Mouse (Mus musculus) gastrocnemius, postnatal 36 days (tissue): ENCODE measurements around the gene Marveld2. TPM values are rescaled to one million over a fixed set of nuclear protein-coding genes. Genes with fewer than 3 reads are reported as not detected.

ENCODE experiments used
- DNase-seq, 2 experiments: peaks; one replicate each; pipeline ENCODE4 v3.0.0; 2022
- intact Hi-C: fragments of 180-260 bp; cut with DNase I; formaldehyde crosslinking; loops from one replicate; pipeline ENCODE4 v1.15.1; 2025
- long read RNA-seq, 2 experiments: library from polyadenylated mRNA; stranded (forward); transcript quantifications; one replicate each; pipeline ENCODE4 v2.0.0; 2021
- total RNA-seq, 2 experiments: library from RNA; stranded (reverse); gene quantifications; 2 replicates each; pipeline ENCODE4 v1.2.3; 2021

Gene Marveld2
- total RNA-seq: under 1 TPM; 0.23 to 0.42 TPM
- long read RNA-seq, experiment 1: 0 reads
- long read RNA-seq, experiment 2, partial matches to known transcripts: 0 of 1 reads
- long read RNA-seq, experiment 2, other reads (novel, unspliced or antisense): 1 of 1 reads

DNA sequence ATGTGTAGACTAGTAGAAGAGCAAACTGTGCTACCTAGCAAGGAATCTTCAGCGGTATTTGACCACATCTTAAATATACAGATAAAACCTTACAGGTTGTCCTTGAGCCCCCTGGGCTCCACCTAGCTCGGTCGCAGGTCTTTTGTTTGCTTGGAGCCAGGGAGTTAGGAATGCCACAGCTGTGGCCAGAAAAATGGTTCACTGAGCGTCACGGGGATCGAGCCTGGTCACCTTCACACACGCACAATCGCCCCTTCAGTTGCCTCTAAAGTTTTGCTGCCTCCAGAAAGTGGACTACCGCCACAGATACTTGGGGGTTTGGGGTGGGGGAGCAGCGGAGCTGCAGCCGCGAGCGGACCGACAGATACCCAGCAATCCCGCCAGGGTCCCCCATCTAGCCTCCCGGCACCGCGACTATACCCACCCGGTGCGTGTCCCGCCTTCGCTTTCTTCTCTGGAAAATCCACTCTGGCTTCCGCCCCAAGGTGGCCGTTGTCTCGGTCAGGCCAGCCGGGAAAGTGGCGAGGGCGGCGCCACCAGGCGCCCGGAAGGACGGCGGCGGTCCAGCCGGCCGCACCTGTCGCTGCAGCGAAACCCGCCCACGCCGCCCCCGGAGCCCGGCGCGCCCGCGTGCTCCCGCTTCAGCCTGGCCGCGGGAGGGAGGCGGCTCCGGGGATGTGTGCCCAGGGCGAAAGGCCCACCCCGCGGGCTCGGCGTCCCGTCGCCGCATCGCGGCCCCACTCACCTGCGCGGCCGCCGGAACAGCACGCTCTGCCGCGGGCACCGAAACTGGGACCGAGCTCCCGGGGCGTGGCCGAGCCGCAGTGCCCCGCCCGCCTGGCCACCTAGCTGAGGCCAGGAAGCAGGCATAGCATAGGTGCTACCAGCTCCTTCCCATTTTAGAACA is at the start of gene Marveld2:
TSS of gene Marveld2 (minus strand) at position 791 of the 907 bp plus-strand sequence.
- intact Hi-C loops: no loop called here
- DNase-seq: no peak

DNA sequence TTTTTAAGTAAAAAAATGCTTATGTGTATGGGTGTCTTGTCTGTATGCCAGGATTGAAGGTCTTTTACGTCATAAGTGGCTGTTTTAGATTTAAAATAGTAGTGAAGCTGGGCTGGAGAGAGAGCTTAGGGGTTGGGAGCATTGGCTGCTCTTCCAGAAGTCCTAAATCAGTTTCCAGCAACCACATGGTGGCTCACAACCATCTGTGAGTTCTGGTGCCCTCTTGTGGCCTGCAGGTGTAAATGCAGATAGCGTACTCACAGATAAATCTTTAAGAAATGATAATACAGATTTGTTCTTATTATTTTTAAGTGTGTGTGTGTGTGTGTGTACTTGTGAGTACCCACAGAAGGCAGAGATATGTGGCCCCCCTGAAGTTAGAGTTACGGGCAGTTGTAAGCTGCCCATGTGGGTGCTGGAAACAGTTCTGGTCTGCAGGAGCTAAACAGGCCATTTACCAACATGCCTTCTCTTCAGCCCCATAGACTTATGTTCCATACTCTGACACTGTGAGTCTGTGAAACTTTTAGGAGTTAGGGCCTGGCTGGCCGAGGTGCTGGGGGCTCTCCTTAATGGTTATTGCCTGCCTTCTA is 43.2 kb upstream of the Marveld2 start:
- intact Hi-C loops: loop anchor here (10.0 kb wide), 1 partner anchor 165 kb away; the partner anchor contains the start of gene Gtf2h2
- DNase-seq: peak in 1 of 2 experiments; percentile 26

DNA sequence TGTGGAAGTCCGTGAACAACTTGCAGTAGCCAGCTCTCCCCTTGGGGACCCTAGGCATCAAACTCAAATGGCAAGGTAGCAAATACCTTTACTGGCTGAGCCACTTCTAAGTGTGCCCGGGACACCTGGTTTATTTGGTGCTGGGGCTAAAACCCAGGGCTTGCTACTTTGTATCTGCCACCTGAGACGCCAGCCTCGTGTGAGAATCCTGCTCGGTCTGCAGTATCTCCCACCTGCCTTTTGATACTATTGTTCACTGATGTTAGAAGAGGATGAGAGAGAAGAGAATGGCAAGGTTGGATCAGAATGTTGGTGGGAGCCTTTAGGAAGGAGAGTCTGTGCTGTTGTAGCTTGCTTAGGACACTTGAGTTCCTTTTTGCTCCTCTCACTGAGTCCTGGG is 41.3 kb upstream of the Marveld2 start:
- DNase-seq: no peak
- intact Hi-C loops: loop anchor here (10.0 kb wide), 1 partner anchor 163 kb away; the partner anchor contains the start of gene Gtf2h2

DNA sequence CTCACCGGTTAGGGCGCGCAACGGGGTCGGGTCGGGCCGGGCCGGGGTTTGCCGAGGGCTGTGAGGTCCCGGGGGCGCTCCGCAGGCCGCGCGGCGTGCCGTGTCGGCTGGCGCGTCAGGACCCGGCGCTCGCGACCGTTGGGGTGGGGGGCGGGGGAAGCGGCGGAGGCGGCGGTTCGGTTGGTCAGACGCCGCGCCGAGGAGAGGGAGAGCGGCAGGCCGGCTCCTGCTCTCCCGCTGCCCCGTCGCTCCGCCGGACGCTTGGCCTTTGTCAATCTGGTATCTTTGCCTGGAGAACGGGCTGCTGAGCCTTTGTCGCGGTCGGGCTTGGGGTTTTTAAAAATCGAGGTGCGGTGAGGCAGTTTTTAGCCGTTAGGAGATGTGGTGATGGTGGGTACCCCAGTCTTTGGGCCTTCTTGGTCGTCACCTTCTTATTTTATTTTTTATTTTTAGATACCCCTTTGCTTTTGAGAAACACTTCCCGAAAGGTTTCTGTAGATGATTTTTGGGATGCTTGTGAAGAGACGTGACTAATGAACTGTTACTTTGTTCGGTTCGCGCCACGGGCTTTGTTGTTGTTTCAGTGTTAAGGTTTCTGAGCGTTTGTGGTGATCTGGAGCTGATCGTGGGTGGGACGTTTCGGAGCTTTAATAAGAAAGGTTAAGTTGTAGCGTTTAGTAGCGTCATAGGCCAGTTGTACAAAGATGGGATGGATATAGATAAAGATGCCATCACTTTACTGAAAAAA is 34.8 kb upstream of the Marveld2 start, which contains the start of gene Taf9:
TSS of gene Taf9 (plus strand) at position 141 of the 748 bp plus-strand sequence.
- DNase-seq: no peak
- intact Hi-C loops: loop anchor here (10.0 kb wide), 1 partner anchor 157 kb away; the partner anchor contains the start of gene Gtf2h2

DNA sequence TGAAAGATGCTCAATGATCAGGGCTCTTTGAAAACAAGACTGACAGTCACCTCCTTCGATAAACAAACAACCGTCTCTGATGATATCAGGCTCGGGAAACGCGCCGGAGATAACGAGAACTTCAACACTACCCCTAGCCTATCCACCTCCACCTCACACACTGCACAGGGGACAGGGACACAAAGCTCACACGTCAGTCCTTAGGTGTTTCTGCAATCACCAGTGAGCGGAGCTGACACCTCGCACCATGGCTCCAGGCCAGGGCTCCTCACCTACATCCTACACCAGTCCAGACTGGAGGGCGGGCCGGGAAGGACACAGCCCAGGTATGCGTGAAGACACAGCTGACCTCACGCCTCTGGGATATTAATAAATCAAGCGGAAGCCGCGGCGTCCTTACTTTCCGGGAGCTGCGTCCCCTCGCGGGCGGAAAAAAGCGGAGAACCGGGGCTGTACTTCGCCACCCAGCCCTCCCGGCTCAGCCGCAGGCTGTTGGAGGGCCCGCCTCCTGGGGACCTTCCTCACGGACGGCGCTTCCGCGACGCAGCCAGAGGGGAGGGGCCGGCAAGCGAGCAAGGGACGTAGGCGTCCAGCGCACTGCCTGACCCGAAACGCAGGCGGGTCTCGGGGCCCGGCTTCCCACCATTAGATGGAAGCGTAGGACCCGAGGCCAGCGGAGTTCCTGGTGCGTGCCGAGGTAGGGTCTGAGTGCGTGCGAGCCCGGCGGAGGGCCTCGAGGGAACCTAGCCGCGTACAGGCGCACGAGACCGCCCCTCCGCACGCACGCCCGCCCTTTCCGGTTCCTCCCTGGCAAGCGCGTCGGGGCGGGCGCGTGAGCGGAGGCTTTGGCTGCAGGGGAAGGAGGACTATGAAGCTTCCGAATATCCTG is 34.0 kb upstream of the Marveld2 start, which contains the start of the genes Ak6 and Rad17:
TSS of gene Ak6 (plus strand) at position 430 of the 889 bp plus-strand sequence.
TSS of gene Rad17 (minus strand) at position 502 of the 889 bp plus-strand sequence.
- intact Hi-C loops: loop anchor here (10.0 kb wide), 1 partner anchor 156 kb away; the partner anchor contains the start of gene Gtf2h2
- DNase-seq: peak; percentile 91 to 96

DNA sequence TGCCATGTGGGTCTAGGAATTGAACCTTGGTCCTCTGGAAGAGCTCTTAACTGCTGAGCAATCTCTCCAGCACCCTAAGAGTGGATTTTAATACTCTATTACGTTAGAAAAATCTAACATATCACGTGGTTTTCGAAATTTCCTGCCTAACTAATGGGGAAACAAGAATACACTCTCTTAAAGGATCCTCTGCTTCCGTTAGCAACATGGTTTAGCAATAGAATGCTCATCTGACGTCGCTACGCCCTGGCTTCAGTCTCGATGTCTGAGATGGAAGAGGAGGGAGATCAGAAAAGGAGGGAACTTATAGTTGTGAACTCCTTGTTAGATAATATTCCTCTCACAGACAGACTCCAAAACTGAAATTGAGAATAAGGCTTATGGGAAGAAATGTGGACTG is 31.5 kb upstream of the Marveld2 start:
- intact Hi-C loops: no loop called here

DNA sequence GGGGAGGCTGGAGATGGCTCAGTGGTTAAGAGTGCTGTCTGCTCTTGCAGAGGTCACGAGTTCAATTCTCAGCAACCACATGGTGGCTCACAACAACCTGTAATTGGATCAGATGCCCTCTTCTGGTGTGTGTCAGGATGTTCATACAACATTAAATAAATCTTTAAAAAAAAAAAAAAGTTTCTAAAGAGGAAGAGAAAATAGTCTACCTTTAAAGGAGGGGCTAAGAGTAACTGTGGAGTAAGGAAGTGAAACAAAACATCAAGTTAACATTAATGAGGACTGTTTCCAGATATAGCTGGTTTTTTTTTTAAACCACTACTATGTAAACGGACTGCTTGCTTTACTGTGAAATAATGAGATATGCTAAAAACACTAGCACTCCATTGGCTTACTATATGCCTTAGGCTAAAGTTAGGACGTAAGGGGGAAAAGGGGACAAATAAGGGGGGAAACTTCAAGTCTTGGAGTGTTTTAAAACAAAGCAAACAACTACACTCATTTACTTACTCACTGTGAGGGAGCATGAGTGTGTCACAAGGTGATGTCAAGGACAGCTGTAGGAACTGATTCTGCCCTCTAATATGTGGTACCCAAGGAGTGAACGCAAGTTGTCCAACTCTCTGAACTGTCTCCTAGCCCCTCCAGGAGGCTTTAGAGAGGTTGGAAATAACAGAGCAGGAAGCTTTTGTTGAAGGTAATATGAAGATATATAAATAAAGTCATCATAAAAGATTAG is 25.9 kb upstream of the Marveld2 start:
- no peak for DNase-seq
- intact Hi-C loops: no loop called here

More for the DNA sequence above, 31.5 kb upstream of the Marveld2 start:
- no peak for DNase-seq

DNA sequence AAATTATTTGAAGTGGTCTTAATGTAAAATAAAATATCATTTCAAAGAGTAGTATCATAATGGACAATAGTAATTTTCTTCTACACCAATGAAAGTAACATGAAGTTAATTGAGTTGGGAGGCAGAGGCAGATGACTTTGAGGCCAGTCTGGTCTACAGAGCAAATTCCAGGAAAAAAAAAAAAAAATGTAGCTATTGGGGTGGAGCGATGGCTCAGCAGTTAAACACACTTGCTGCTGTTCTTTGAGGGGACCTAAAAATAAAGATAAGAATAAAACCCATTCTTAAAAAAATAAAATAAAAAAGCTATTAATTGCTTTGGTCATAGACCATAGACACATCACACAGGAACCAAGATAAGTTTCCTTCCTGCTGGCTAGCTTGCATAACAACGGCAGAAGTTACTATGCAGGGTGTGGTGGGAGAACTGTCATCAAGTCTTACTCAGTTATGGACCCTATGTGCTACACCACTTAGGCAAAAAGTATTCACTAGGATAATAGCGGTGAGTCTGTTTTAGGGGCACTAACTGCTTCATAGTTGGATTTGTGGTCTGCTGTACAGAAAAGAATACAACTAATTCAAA is 17.4 kb upstream of the Marveld2 start:
- no peak for DNase-seq
- intact Hi-C loops: loop anchor here (10.0 kb wide), 1 partner anchor 579 kb away; no protein-coding TSS in a partner anchor

DNA sequence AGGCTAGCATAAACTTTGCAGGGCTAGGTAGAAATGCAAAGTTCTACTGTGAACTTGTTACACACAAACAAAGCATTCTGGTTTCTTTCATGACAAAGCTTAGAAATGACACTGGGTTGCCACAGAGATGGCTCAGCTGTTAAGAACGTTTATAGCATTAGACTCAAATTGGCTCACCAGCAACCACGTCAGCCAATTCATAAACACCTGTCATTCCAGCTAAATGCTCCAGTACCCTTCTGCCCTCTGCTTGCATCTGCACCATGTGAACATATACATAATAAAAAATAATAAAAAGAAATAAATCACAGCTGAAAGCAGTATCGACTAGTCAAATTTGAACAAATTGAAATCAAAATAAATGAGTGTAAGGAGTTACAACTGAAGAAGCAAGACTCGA is 5.5 kb upstream of the Marveld2 start:
- intact Hi-C loops: loop anchor here (5.0 kb wide), 1 partner anchor 185 kb away; no protein-coding TSS in a partner anchor

DNA sequence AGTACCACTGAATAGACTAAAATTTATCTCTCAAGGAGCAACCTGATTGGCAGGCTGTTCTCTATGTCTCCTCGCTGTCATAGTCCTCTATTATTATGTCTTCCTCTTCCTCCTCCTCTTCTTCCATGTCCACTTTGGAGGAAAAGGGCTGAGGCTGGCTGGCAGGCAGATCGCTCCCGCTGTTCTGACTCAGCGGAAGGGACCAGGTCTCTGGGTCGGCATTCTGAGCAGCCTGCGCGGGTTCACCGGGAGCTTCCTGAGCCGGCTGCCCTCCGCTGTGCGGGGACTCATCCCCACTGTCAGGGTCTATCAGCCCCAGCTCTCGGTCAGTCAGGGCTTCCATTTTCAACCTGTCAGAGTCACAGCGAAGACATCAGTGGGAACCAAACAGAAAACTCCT is 812 bp upstream of the Marveld2 start:
- no peak for DNase-seq
- intact Hi-C loops: no loop called here

More for the DNA sequence above, 5.5 kb upstream of the Marveld2 start:
- no peak for DNase-seq

DNA sequence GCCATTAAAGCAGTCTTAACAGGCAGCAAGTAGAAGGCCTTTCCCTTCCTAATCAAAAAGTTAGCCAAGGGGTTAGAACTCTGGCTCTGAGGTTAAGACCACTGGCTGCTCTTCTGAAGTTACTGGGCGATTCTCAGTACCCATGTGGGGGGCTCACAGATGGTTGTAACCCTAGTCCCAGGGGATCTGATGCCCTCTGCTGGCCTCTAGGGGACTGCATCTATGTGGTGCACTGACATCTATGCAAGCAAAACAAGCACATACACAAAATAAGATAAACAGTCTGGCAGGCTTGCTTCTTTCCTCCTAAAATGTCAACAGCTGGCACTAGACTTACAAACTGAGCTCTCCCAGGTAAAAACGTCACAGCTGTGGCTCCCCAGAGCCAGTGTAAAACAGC is 3.9 kb downstream of the Marveld2 start:
- intact Hi-C loops: no loop called here
- DNase-seq: no peak

DNA sequence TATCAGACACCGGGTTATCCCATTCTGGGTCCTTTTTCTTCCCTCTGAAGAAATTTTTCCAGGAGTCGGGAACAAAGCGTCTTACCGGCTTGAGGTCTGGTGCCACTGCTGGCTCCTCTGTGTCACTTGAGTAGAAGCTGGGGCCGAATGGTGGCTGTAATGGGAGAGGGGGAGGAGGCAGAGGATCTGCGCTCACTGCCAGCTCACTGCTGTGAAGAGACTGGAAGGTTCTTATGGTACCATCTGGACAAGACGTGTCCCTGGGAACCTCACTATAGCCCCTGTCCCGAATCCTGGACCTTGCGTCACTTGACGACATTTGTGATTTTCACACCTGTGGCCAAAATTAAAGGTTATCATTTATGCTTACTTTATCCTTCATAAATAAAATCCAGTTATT is 4.5 kb downstream of the Marveld2 start:
- intact Hi-C loops: no loop called here
- DNase-seq: no peak

DNA sequence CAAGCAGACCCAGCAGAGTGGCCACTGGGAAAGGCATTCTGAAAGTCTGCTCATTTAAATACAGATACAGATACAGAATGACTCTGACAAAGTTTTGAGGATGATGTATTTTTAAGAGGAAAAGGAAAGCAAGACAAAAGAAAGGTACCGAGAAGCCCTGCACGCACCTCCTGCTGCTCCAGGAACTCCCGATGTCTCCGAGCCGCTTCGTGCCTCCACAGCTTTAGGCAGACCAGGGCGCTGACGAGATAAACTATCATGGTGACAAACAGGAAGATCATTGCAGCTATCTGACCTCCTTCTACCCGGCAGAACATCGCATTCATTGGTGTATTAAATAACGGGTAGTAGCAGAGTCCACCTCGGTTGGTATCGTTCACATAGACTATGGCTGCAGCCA is 5.5 kb downstream of the Marveld2 start:
- intact Hi-C loops: no loop called here
- no peak for DNase-seq

DNA sequence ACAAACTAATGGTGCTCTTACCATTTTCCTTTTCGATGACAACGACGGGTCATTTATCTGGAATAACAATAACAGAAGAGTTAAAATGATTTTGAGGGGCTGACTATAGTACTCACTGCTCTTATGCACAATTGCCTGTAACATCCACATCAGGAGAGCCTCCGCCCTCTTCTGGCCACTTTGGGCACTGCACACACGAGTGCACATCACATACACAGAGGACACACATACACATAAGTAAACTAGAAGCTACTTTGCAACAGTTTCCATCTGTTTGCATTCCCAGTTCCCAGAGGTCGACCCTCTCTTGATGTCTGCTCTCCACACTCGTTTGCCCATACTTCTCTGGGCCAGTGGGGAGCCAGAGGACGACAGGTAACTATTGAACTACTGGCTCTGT is 9.0 kb downstream of the Marveld2 start:
- intact Hi-C loops: no loop called here
- no peak for DNase-seq

DNA sequence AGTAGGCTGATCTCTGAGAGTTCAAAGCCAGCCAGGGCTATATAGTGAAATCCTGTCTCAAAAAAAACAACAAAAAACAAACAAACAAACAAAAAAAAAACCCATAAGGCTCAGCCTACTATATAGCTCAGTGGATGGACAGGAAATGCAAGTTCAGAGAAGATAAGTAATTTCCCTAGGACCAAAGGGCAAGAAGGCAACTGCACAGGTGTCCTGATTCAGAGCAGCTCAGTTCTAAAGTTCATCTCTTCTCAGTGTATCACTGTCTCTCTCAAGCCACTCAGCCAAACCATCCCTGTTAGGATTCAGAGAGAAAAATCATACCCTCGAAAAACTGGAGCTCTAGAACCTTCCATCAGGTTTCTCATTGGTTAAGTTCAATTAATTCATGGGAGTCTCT is 10.9 kb downstream of the Marveld2 start:
- DNase-seq: no peak
- intact Hi-C loops: no loop called here

DNA sequence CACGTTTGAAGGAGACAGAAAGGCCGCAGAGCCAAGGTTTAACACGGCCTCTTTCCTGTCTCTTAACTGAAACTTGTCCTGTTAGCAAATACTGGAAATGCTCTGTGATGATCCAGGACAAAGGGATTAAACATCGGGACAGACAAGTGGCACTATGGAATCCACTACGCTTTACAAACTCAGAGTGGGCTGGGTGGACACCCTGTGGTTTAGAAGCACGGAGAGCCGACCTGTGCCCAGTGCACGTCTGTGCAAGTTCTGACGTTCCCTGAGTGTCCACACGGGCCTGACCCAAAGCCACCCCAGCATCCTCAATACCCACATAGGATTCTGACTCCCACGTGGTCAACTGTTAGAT is 13.1 kb downstream of the Marveld2 start:
- intact Hi-C loops: no loop called here
- DNase-seq: no peak

DNA sequence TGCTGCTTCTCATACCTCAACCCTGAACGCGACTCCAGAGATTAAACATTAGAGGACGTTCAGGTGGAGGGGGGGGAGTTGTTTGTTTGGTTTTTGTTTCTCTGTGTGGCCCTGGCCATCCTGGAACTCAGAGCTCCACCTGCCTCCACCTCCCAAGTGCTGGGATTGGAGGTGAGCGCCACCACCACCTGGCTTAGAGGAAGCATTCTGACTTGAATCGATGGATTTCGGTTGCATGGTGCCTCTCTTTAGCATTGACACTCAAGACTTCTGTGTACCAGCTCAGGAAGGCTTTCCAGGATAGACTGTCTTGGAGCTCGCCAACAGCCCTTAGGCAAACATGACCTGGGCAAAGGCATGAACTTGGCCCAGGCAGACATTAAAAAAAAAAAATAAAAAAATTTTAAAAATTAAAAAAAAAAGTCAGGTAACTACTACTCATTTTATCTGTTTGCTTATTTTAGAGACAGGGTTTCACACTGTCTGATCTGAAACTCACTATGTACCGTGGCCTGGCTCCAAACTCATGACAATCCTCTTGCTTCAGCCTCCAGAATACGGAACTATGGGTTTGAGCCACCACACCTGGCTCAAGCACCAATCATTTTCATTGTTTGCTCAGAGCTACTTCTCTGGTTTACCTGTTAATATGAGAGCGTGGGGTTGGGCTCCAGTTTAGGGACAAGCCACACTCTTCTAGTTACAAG is 13.6 kb downstream of the Marveld2 start:
- intact Hi-C loops: no loop called here
- DNase-seq: no peak
